9 mouse cellular contexts compared by ENCODE assay signal in genomic region chr2:147688742-147689141, GRCm38 (mm10).
DNase-seq lines count a peak whose midpoint lies in the region; ATAC-seq and TF ChIP-seq lines count a peak whose summit lies in the region.
"Had no signal": no experiment of that assay in that cellular context is flagged by ENCODE, and none has a peak within 500 bp of the region (broad histone marks: within the 10 kb centered on the region; RNA-seq: fewer than 3 reads in every experiment).

No protein-coding gene starts in this region.

- H3K27me3 ChIP-seq in kidney, adult 2 months (replicated peaks; ENCODE audit: control insufficient read depth, insufficient read depth, low read length): no peaks in the 10 kb centered on the region
- H3K27me3 ChIP-seq in Patski: peaks cover 10% of the 10 kb centered on the region
- no peaks in the 10 kb centered on the region for H3K27me3 ChIP-seq in kidney, embryonic 14.5 days (ENCODE audit: control insufficient read depth, insufficient read depth, low read length)
- no peaks in the 10 kb centered on the region for H3K27me3 ChIP-seq in midbrain, postnatal 0 days (ENCODE audit: insufficient read depth, low read length)

- H3K9me3 ChIP-seq in kidney, embryonic 14.5 days (ENCODE audit: control insufficient read depth, low read length): no peaks in the 10 kb centered on the region
- H3K9me3 ChIP-seq in midbrain, postnatal 0 days (ENCODE audit: low read length): no peaks in the 10 kb centered on the region
- H3K9me3 ChIP-seq: limb, embryonic 12.5 days had no signal

- DNase-seq in kidney, adult 2 months: peak; percentile 32
- no peak for DNase-seq in kidney, adult 11 months
- no peak for DNase-seq in Patski (ENCODE audit: low read depth, low spot score)
- DNase-seq in midbrain, postnatal 0 days (ENCODE audit: low spot score): peak; percentile 64
- no peak for DNase-seq in urinary bladder, adult 18-20 months (ENCODE audit: low spot score in 2 of 2)
- DNase-seq in spleen, postnatal 4 days (ENCODE audit: low spot score in 2 of 2): no peak

- 23% methylated on average over 6 of the region's 6 CpGs for WGBS in kidney, adult 2 months
- WGBS in kidney, embryonic 14.5 days: 21% methylated on average over 6 of the region's 6 CpGs
- WGBS in midbrain, postnatal 0 days: 23% methylated on average over 6 of the region's 6 CpGs

- no peak overlapping the region for H3K27ac ChIP-seq in kidney, adult 2 months (ENCODE audit: insufficient read depth, low read depth, low read length)
- H3K27ac ChIP-seq in cortical plate, adult 2 months (ENCODE audit: insufficient read depth, low read length): no peak overlapping the region
- no peak overlapping the region for H3K27ac ChIP-seq in kidney, embryonic 14.5 days (ENCODE audit: low read depth, low read length)
- H3K27ac ChIP-seq in midbrain, postnatal 0 days (ENCODE audit: low read depth, low read length): no peak overlapping the region
- H3K27ac ChIP-seq: limb, embryonic 12.5 days had no signal

- ATAC-seq in Patski: no peak
- ATAC-seq in kidney, embryonic 14.5 days (ENCODE audit: low FRiP score, low TSS enrichment): peak; percentile 35; the same call in 1 of the 2 replicates
- ATAC-seq in midbrain, postnatal 0 days (ENCODE audit: low FRiP score): no peak

- CTCF ChIA-PET in Patski (lab: Charles Lee): no interaction called here

- no peak for TF ChIP-seq POLR2A in kidney, adult 2 months (IDR thresholded peaks at IDR 0.05; ENCODE audit: low read depth, low read length)
- no peak for TF ChIP-seq POLR2A in cortical plate, adult 2 months (IDR thresholded peaks at IDR 0.05; ENCODE audit: extremely low read depth, insufficient read depth, low read length)

- H3K4me1 ChIP-seq in kidney, adult 2 months (ENCODE audit: control insufficient read depth, insufficient read depth, low read length): no peaks in the 10 kb centered on the region
- no peaks in the 10 kb centered on the region for H3K4me1 ChIP-seq in cortical plate, adult 2 months (ENCODE audit: control insufficient read depth, insufficient read depth, low read length)
- no peaks in the 10 kb centered on the region for H3K4me1 ChIP-seq in kidney, embryonic 14.5 days (ENCODE audit: control insufficient read depth, insufficient read depth, low read length)
- no peaks in the 10 kb centered on the region for H3K4me1 ChIP-seq in midbrain, postnatal 0 days (ENCODE audit: insufficient read depth, low read length)

- H3K9ac ChIP-seq in kidney, embryonic 14.5 days (ENCODE audit: low read depth, low read length): no peak overlapping the region
- no peak overlapping the region for H3K9ac ChIP-seq in midbrain, postnatal 0 days (replicated peaks; ENCODE audit: low read length, poor library complexity, severe bottlenecking)
- H3K9ac ChIP-seq: limb, embryonic 12.5 days had no signal

- H3K36me3 ChIP-seq in kidney, adult 2 months (ENCODE audit: control insufficient read depth, insufficient read depth, low read length): no peaks in the 10 kb centered on the region
- H3K36me3 ChIP-seq in kidney, embryonic 14.5 days (ENCODE audit: control insufficient read depth, insufficient read depth, low read length): no peaks in the 10 kb centered on the region
- no peaks in the 10 kb centered on the region for H3K36me3 ChIP-seq in midbrain, postnatal 0 days (ENCODE audit: insufficient read depth, low read length)
- H3K36me3 ChIP-seq: limb, embryonic 12.5 days had no signal

- peak; percentile 43; the same call in 1 of the 2 replicates for TF ChIP-seq CTCF in kidney, adult 2 months (conservative IDR thresholded peaks at IDR 0.05; ENCODE audit: insufficient read depth, insufficient read length, low read depth, low read length)
- peak; percentile 51 for TF ChIP-seq CTCF in Patski (IDR thresholded peaks at IDR 0.05)
- TF ChIP-seq CTCF in cortical plate, adult 2 months (IDR thresholded peaks at IDR 0.05; ENCODE audit: extremely low read depth, insufficient read depth, low read length): peak; percentile 9; the same call in 1 of the 2 replicates
- peak; percentile 54 for TF ChIP-seq CTCF in midbrain, postnatal 0 days (IDR thresholded peaks at IDR 0.05)

- no peak overlapping the region for H3K4me2 ChIP-seq in kidney, embryonic 14.5 days (replicated peaks; ENCODE audit: low read depth, low read length)
- H3K4me2 ChIP-seq in midbrain, postnatal 0 days (ENCODE audit: low read depth, low read length, poor library complexity, severe bottlenecking): no peak overlapping the region
- H3K4me2 ChIP-seq: limb, embryonic 12.5 days had no signal

- in situ Hi-C loops in Patski (cut with MboI; ENCODE audit: low pct_unique_long_range_greater_than_20kb): no loop called here

- POLR2A ChIA-PET in Patski (lab: Charles Lee): no interaction called here

- H3K4me3 ChIP-seq in kidney, adult 2 months (ENCODE audit: insufficient read depth, low read depth, low read length): no peak overlapping the region
- H3K4me3 ChIP-seq in cortical plate, adult 2 months (ENCODE audit: insufficient read depth, low read length): no peak overlapping the region
- H3K4me3 ChIP-seq in kidney, embryonic 14.5 days (ENCODE audit: low read length): no peak overlapping the region
- no peak overlapping the region for H3K4me3 ChIP-seq in midbrain, postnatal 0 days (ENCODE audit: low read depth, low read length)
- H3K4me3 ChIP-seq: limb, embryonic 12.5 days had no signal

Comparison
In these comparisons a context has a peak if more than half of its experiments do, and no peak if none do; other contexts are left out.
1. DNase-seq: peak in kidney, adult 2 months (single experiment) and midbrain, postnatal 0 days (single experiment); none in kidney, adult 11 months (single experiment), Patski (single experiment), urinary bladder, adult 18-20 months (0 of 2) and spleen, postnatal 4 days (0 of 2).
2. Peak in every context shown above with its lines, with median percentiles within 50 percentile points of each other: CTCF ChIP-seq.